Mouse (Mus musculus) MEL (cell line): ENCODE results near the gene Ap5s1. TPM values are rescaled to one million over a fixed set of nuclear protein-coding genes. Genes with fewer than 3 reads are reported as not detected.

ENCODE experiments used
- DNase-seq: peaks from one replicate; pipeline ENCODE4 v3.0.0; 2011; ENCODE audit warnings: low read depth, low spot score
- H3K27ac ChIP-seq: 2 replicates; pipeline ENCODE4 v1.5.1; 2012; ENCODE audit warnings: low read depth, mild to moderate bottlenecking, control low read depth, low read length, moderate library complexity; ENCODE audit not compliant: control insufficient read depth
- H3K27me3 ChIP-seq, 2 experiments: fragments of 150-350 bp in 1 of 2; sonication (generic) in 1 of 2; 2 replicates each; pipeline ENCODE4 v1.6.1; 2012; ENCODE audit warnings: low read length in 2 of 2, mild to moderate bottlenecking in 2 of 2, improper control_type of control experiment in 1 of 2, moderate library complexity in 1 of 2; ENCODE audit not compliant: insufficient read depth in 2 of 2, control insufficient read depth in 1 of 2
- H3K36me3 ChIP-seq, 2 experiments: 2 replicates each; pipeline ENCODE4 v1.6.1; 2012 to 2014; ENCODE audit warnings: low read length in 2 of 2, improper control_type of control experiment in 1 of 2, inconsistent platforms in 1 of 2, mild to moderate bottlenecking in 1 of 2; ENCODE audit not compliant: insufficient read depth in 2 of 2, control insufficient read depth in 1 of 2
- H3K4me1 ChIP-seq, 2 experiments: fragments of 150-350 bp in 1 of 2; sonication (generic) in 1 of 2; 2 replicates each; pipeline ENCODE4 v1.6.1; 2012; ENCODE audit warnings: low read length in 2 of 2, improper control_type of control experiment in 1 of 2, mild to moderate bottlenecking in 1 of 2; ENCODE audit not compliant: insufficient read depth in 2 of 2, control insufficient read depth in 1 of 2
- H3K4me3 ChIP-seq, 2 experiments: fragments of 150-350 bp in 1 of 2; sonication (generic) in 1 of 2; 2 replicates each; pipeline ENCODE4 v1.5.1; 2012; ENCODE audit warnings: low read depth in 2 of 2, low read length in 2 of 2, mild to moderate bottlenecking in 2 of 2, moderate library complexity in 2 of 2, control low read depth in 1 of 2, improper control_type of control experiment in 1 of 2; ENCODE audit not compliant: control insufficient read depth in 1 of 2, insufficient read depth in 1 of 2
- H3K79me2 ChIP-seq: 2 replicates; pipeline ENCODE4 v1.6.1; 2012; ENCODE audit warnings: mild to moderate bottlenecking, low read length, moderate library complexity; ENCODE audit not compliant: control insufficient read depth, poor library complexity, insufficient read depth
- H3K9ac ChIP-seq: 2 replicates; pipeline ENCODE4 v1.6.1; 2012; ENCODE audit warnings: low read depth, mild to moderate bottlenecking, control low read depth, low read length, moderate library complexity; ENCODE audit not compliant: control insufficient read depth, poor library complexity, severe bottlenecking
- H3K9me3 ChIP-seq: fragments of 150-350 bp; sonication (generic); replicated peaks from 2 replicates; pipeline ENCODE4 v1.6.1; 2012; ENCODE audit warnings: mild to moderate bottlenecking, low read length, improper control_type of control experiment, moderate library complexity; ENCODE audit not compliant: insufficient read depth
- BHLHE40 ChIP-seq: IDR thresholded peaks from 2 replicates; pipeline ENCODE4 v1.6.1; 2012; ENCODE audit warnings: low read depth, mild to moderate bottlenecking, inconsistent platforms, low read length, improper control_type of control experiment, borderline replicate concordance
- CHD1 ChIP-seq: IDR thresholded peaks from 2 replicates; pipeline ENCODE4 v1.6.1; 2012; ENCODE audit warnings: low read depth, mild to moderate bottlenecking, inconsistent platforms, low read length, improper control_type of control experiment
- CTCF ChIP-seq, 3 experiments: IDR thresholded peaks in 2 of 3; conservative IDR thresholded peaks in 1 of 3; 2 replicates each; pipeline ENCODE4 v1.5.1; 2011 to 2012; ENCODE audit warnings: low read length in 3 of 3, low read depth in 2 of 3, mild to moderate bottlenecking in 2 of 3, improper control_type of control experiment in 1 of 3, inconsistent platforms in 1 of 3, mixed read lengths in 1 of 3, moderate library complexity in 1 of 3; ENCODE audit not compliant: control insufficient read depth in 1 of 3, insufficient read depth in 1 of 3, poor library complexity in 1 of 3, severe bottlenecking in 1 of 3
- EP300 ChIP-seq, 2 experiments: IDR thresholded peaks; 2 replicates each; pipeline ENCODE4 v1.6.1; 2011; ENCODE audit warnings: improper control_type of control experiment in 2 of 2, low read length in 2 of 2, low read depth in 1 of 2, mild to moderate bottlenecking in 1 of 2
- GABPA ChIP-seq: IDR thresholded peaks from 2 replicates; pipeline ENCODE4 v1.6.1; 2012; ENCODE audit warnings: low read depth, mild to moderate bottlenecking, inconsistent platforms, low read length, improper control_type of control experiment, moderate library complexity
- JUND ChIP-seq: IDR thresholded peaks from 2 replicates; pipeline ENCODE4 v1.6.1; 2011; ENCODE audit warnings: low read depth, mild to moderate bottlenecking, improper control_type of control experiment, low read length
- KAT2A ChIP-seq: conservative IDR thresholded peaks from 2 replicates; pipeline ENCODE4 v1.6.1; 2012; ENCODE audit warnings: low read depth, low read length, improper control_type of control experiment, inconsistent platforms
- MAFK ChIP-seq: IDR thresholded peaks from 2 replicates; pipeline ENCODE4 v1.6.1; 2011; ENCODE audit warnings: low read depth, mild to moderate bottlenecking, low read length, improper control_type of control experiment, borderline replicate concordance
- MAZ ChIP-seq: IDR thresholded peaks from 2 replicates; pipeline ENCODE4 v1.6.1; 2012; ENCODE audit warnings: low read depth, mild to moderate bottlenecking, inconsistent platforms, low read length, improper control_type of control experiment
- MYB ChIP-seq: IDR thresholded peaks from 2 replicates; pipeline ENCODE4 v1.6.1; 2011; ENCODE audit warnings: mild to moderate bottlenecking, low read depth, low read length, improper control_type of control experiment
- NELFE ChIP-seq: IDR thresholded peaks from 2 replicates; pipeline ENCODE4 v1.6.1; 2011; ENCODE audit warnings: low read depth, low read length, improper control_type of control experiment
- NRF1 ChIP-seq: IDR thresholded peaks from 2 replicates; pipeline ENCODE4 v1.6.1; 2014; ENCODE audit warnings: low read depth, mild to moderate bottlenecking, inconsistent platforms, low read length, improper control_type of control experiment, moderate library complexity; ENCODE audit not compliant: poor library complexity, insufficient read depth, severe bottlenecking
- POLR2AphosphoS5 ChIP-seq: IDR thresholded peaks from 2 replicates; pipeline ENCODE4 v1.6.1; 2012; ENCODE audit warnings: low read depth, borderline replicate concordance, mild to moderate bottlenecking, inconsistent platforms, low read length, moderate library complexity, mixed read lengths
- RAD21 ChIP-seq: IDR thresholded peaks from 2 replicates; pipeline ENCODE4 v1.6.1; 2011; ENCODE audit warnings: mild to moderate bottlenecking, low read depth, low read length, improper control_type of control experiment
- RCOR1 ChIP-seq: IDR thresholded peaks from 2 replicates; pipeline ENCODE4 v1.6.1; 2012; ENCODE audit warnings: low read depth, mild to moderate bottlenecking, inconsistent platforms, low read length, improper control_type of control experiment
- TBP ChIP-seq: IDR thresholded peaks from 2 replicates; pipeline ENCODE4 v1.8.0; 2011; ENCODE audit warnings: low read depth, low read length, improper control_type of control experiment
- TCF12 ChIP-seq: IDR thresholded peaks from 2 replicates; pipeline ENCODE4 v1.6.1; 2014; ENCODE audit warnings: low read depth, mild to moderate bottlenecking, inconsistent platforms, low read length, improper control_type of control experiment, moderate library complexity
- UBTF ChIP-seq: IDR thresholded peaks from 2 replicates; pipeline ENCODE4 v1.6.1; 2012; ENCODE audit warnings: low read depth, mild to moderate bottlenecking, inconsistent platforms, low read length, improper control_type of control experiment, moderate library complexity, borderline replicate concordance; ENCODE audit not compliant: insufficient read depth
- USF2 ChIP-seq, 2 experiments: IDR thresholded peaks; 2 replicates each; pipeline ENCODE4 v1.6.1; 2011 to 2012; ENCODE audit warnings: improper control_type of control experiment in 2 of 2, low read length in 2 of 2, borderline replicate concordance in 1 of 2, inconsistent platforms in 1 of 2, low read depth in 1 of 2, mild to moderate bottlenecking in 1 of 2; ENCODE audit not compliant: insufficient read depth in 1 of 2
- ZKSCAN1 ChIP-seq: IDR thresholded peaks from 2 replicates; pipeline ENCODE4 v1.6.1; 2012; ENCODE audit warnings: low read depth, mild to moderate bottlenecking, inconsistent platforms, low read length, improper control_type of control experiment, moderate library complexity
- ZMIZ1 ChIP-seq: IDR thresholded peaks from 2 replicates; pipeline ENCODE4 v1.6.1; 2012; ENCODE audit warnings: low read depth, mild to moderate bottlenecking, inconsistent platforms, low read length, improper control_type of control experiment, moderate library complexity
- polyA plus RNA-seq, 2 experiments: library from polyadenylated mRNA; stranded (reverse) in 1 of 2; unstranded in 1 of 2; fragments of >175 nt in 1 of 2; fragments of >200 nt in 1 of 2; gene quantifications; 2 replicates each; pipeline versions ENCODE4 v1.2.1 to v1.2.4; 2012; ENCODE audit warnings: low replicate concordance in 2 of 2, low read depth in 1 of 2; ENCODE audit not compliant: insufficient read length in 2 of 2, insufficient read depth in 1 of 2, missing spikeins in 1 of 2
- total RNA-seq: library from RNA; depleted of rRNA; stranded (reverse); fragments of 300-350 nt; gene quantifications from 2 replicates; pipeline ENCODE4 v1.2.3, GENCODE M21; 2012; rRNA removed

Ap5s1 gene
- total RNA-seq: 9.6 TPM in 2 replicates
- 10 to 100 TPM in 1 of 2 experiments, not detected in 1; 12.7 TPM for polyA plus RNA-seq

DNA sequence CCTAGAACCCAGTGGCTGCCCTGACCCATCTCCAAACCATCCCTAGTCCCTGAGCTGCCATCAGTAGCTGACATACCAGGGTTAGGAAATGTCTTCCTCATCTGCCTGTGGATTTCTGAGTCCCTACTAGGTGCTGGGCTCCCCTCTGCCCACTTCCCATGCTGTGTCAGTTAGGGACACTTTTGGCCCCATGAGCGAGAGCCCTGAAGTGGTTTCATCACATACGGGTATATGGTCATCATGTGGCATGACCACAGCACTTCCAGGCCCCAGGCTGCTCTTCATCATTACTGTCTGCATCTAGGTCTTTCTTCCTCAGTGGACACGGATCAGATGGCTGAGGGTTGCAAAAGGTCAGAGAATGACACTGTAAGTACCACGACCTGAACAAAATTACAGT lies at the start of gene Ap5s1:
Gene Ap5s1 (plus strand): TSS at position 301 of the 400 bp plus-strand sequence.
- Histone ChIP-seq H3K27me3 (no peaks in the 10 kb centered on the region), H3K9me3 (no peaks in the 10 kb centered on the region), H3K4me3 (no peak within 1 kb of the TSS), H3K27ac (peak within 1 kb of the TSS; percentile 18), H3K36me3 (peaks cover 0 to 26% of the 10 kb centered on the region in 2 experiments; a peak in 2 of 4 replicates), H3K79me2 (peaks cover 1% of the 10 kb centered on the region; the same call in 1 of the 2 replicates), H3K4me1 (peaks cover 7 to 58% of the 10 kb centered on the region in 2 experiments; a peak in 3 of 4 replicates), H3K9ac (no peak within 1 kb of the TSS)
- TF ChIP-seq ZKSCAN1 (peak; percentile 25; the same call in 1 of the 2 replicates), TBP (no peak), NRF1 (no peak)
- DNase-seq: no peak

DNA sequence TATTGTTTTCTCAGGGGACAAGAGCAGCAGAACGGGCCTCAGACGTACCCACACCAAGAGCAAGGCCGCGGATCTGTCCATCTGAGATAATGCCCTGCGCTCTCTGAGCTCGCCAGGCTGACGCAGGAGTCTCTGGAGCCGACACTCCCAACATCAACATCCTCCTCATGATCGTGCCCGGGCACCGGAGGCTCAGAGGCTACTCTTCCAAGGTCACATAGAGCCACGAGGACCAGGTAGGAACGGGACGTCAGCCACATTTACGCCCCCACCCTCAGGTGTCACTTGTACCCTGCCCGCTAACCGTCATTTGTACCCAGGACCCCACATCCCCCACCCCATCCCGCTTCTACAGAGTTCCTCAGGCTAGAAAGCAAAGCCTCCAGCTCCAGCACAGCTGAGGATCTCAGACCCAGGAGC lies 47.4 kb upstream of the Ap5s1 start:
- DNase-seq: peak; percentile 65
- peaks cover 6% of the 10 kb centered on the region for H3K79me2 ChIP-seq
- peak overlapping the region; percentile 66 to 80 for H3K4me3 ChIP-seq
- H3K9me3 ChIP-seq: no peaks in the 10 kb centered on the region
- H3K9ac ChIP-seq: peak overlapping the region; percentile 78
- TF ChIP-seq UBTF (no peak), MYB (no peak), ZKSCAN1 (no peak), TBP (no peak), BHLHE40 (no peak), USF2 (IDR thresholded peaks at IDR 0.05; ENCODE audit: borderline replicate concordance in 1 of 2, insufficient read depth in 1 of 2, low read depth in 1 of 2, low read length in 2 of 2) (no peak), GABPA (no peak), RAD21 (no peak), EP300 (IDR thresholded peaks at IDR 0.05; ENCODE audit: low read depth in 1 of 2, low read length in 2 of 2) (no peak)
- no peaks in the 10 kb centered on the region; a peak in 2 of 4 replicates for H3K36me3 ChIP-seq
- no peaks in the 10 kb centered on the region for H3K27me3 ChIP-seq
- H3K4me1 ChIP-seq: peaks cover 0 to 4% of the 10 kb centered on the region in 2 experiments; a peak in 1 of 4 replicates
- H3K27ac ChIP-seq: peak overlapping the region; percentile 28; the same call in 1 of the 2 replicates

DNA sequence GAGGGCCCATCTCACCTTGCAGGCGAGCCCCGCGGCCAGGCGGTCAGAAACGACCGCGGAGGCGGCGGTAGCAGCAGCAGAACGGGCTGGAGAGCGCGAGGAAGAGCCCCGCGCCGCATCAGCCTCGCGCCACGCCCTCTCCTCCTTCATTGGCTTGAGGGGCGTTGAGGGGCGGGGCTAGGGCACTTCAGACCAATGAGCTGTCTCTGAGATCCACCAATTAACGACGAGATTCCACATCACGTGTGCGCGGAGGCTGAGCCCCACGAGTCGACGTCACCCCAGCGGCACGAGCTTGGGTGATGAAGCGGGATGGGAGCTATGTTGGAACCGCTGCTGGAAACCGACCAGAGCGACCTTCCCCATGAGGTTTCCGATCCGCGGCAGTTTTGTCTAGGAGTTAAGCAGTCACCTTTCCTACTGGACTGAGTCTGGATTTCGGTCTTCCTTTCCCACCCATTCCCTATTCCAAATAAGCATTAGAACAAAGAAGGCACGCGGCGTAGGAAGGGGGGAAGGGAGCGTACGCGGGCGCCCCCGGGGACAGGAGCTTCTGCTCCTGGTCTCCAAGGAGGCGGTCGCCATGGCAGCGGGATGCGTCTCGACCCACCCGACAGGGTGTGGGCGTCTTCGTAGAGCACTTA lies 46.8 kb upstream of the Ap5s1 start, which contains the start of gene 1700037H04Rik:
Gene 1700037H04Rik (minus strand): TSS at position 144 of the 644 bp plus-strand sequence.
- no peaks in the 10 kb centered on the region for H3K9me3 ChIP-seq
- no peaks in the 10 kb centered on the region; a peak in 2 of 4 replicates for H3K36me3 ChIP-seq
- peak within 1 kb of the TSS; percentile 66 to 80 for H3K4me3 ChIP-seq
- H3K27ac ChIP-seq: peak within 1 kb of the TSS; percentile 45
- peaks cover 0 to 4% of the 10 kb centered on the region in 2 experiments; a peak in 1 of 4 replicates for H3K4me1 ChIP-seq
- peak within 1 kb of the TSS; percentile 78 for H3K9ac ChIP-seq
- H3K79me2 ChIP-seq: peaks cover 6% of the 10 kb centered on the region
- no peaks in the 10 kb centered on the region for H3K27me3 ChIP-seq
- peak; percentile 99 for DNase-seq
- TF ChIP-seq MAFK: no peak
- TF ChIP-seq TCF12: no peak; the same call in 1 of the 2 replicates
- TF ChIP-seq USF2 (IDR thresholded peaks at IDR 0.05; ENCODE audit: borderline replicate concordance in 1 of 2, insufficient read depth in 1 of 2, low read depth in 1 of 2, low read length in 2 of 2): peak; percentile 85 to 96
- TF ChIP-seq MAZ: no peak
- TF ChIP-seq JUND: no peak
- peak; percentile 92 for TF ChIP-seq BHLHE40
- peak; percentile 40; the same call in 1 of the 2 replicates for TF ChIP-seq TBP
- TF ChIP-seq NELFE: peak; percentile 95
- TF ChIP-seq RAD21: no peak
- peak; percentile 84; the same call in 1 of the 2 replicates for TF ChIP-seq POLR2AphosphoS5
- TF ChIP-seq ZMIZ1: peak; percentile 91
- no peak for TF ChIP-seq RCOR1
- TF ChIP-seq CHD1: no peak
- no peak for TF ChIP-seq KAT2A
- no peak for TF ChIP-seq UBTF
- no peak for TF ChIP-seq CTCF (IDR thresholded peaks at IDR 0.05 in 2 of 3, conservative IDR thresholded peaks at IDR 0.05 in 1 of 3; ENCODE audit: control insufficient read depth in 1 of 3, insufficient read depth in 1 of 3, low read depth in 2 of 3, low read length in 3 of 3, poor library complexity in 1 of 3, severe bottlenecking in 1 of 3)
